Mouse (Mus musculus): ENCODE measurements around the gene 1700003F12Rik. TPM values are rescaled to one million over a fixed set of nuclear protein-coding genes. Genes with fewer than 3 reads are reported as not detected.
A peak's percentile ranks its signal among the peaks of the same experiment; 100 is the strongest.

The 1700003F12Rik gene
- total and polyA plus RNA-seq, 3 experiments: 0.52 to 0.85 (median 0.56) TPM

GRCm38 (mm10) chr2:154548688-154549087 is 1.8 kb downstream of the 1700003F12Rik start:
- DNase-seq (ENCODE audit: extremely low read depth): peak; percentile 72
- H3K79me2 ChIP-seq (replicated peaks; ENCODE audit: control insufficient read depth, extremely low read depth, insufficient read depth, poor library complexity, severe bottlenecking): no peaks in the 10 kb centered on the region
- H3K4me1 ChIP-seq (ENCODE audit: control insufficient read depth in 1 of 2, insufficient read depth in 2 of 2): peaks cover 9 to 27% of the 10 kb centered on the region in 2 experiments
- H3K27ac ChIP-seq (ENCODE audit: insufficient read depth, low read depth): no peak overlapping the region
- H3K27me3 ChIP-seq (replicated peaks): no peaks in the 10 kb centered on the region
- no peaks in the 10 kb centered on the region for H3K9me3 ChIP-seq (replicated peaks; ENCODE audit: low read length)
- no peak overlapping the region for H3K4me3 ChIP-seq (replicated peaks in 1 of 3; ENCODE audit: low read depth in 2 of 3, low read length in 2 of 3, poor library complexity in 1 of 3)
- dilution Hi-C loops (cut with MboI; ENCODE audit: extremely low pct_ligation_motif_present, extremely low pct_unique_long_range_greater_than_20kb, low sequenced_read_pairs) (no loop called here), in situ Hi-C loops (cut with MboI; ENCODE audit: low pct_ligation_motif_present, low pct_unique_long_range_greater_than_20kb, low sequenced_read_pairs) (loop anchor here (5.0 kb wide), 1 partner anchor 136 kb away; no protein-coding TSS in a partner anchor)
- no peak overlapping the region for H3K9ac ChIP-seq (ENCODE audit: insufficient read depth, low read depth)
- no peak overlapping the region for H3K4me2 ChIP-seq (ENCODE audit: insufficient read depth, low read depth, poor library complexity, severe bottlenecking)
- peaks cover 15 to 76% of the 10 kb centered on the region in 2 experiments for H3K36me3 ChIP-seq (replicated peaks in 1 of 2; ENCODE audit: control insufficient read depth in 1 of 2, insufficient read depth in 1 of 2, low read length in 1 of 2)
- TF ChIP-seq MAZ (IDR thresholded peaks at IDR 0.05; ENCODE audit: low read depth, low read length) (no peak), ZKSCAN1 (IDR thresholded peaks at IDR 0.05; ENCODE audit: borderline replicate concordance, low read depth, low read length) (no peak), SIN3A (IDR thresholded peaks at IDR 0.05; ENCODE audit: low read length) (no peak), CHD1 (IDR thresholded peaks at IDR 0.05; ENCODE audit: low read depth, low read length) (no peak), TBP (conservative IDR thresholded peaks at IDR 0.05; ENCODE audit: low read depth, low read length) (no peak), NRF1 (IDR thresholded peaks at IDR 0.05; ENCODE audit: low read depth, low read length) (no peak), E2F4 (IDR thresholded peaks at IDR 0.05; ENCODE audit: insufficient replicate concordance, low read depth, low read length) (no peak), RCOR1 (conservative IDR thresholded peaks at IDR 0.05; ENCODE audit: low read depth, low read length) (no peak), MAFK (IDR thresholded peaks at IDR 0.05; ENCODE audit: insufficient replicate concordance, low read length) (no peak), USF1 (IDR thresholded peaks at IDR 0.05; ENCODE audit: low read depth, low read length) (no peak)

- Histone ChIP-seq H3K27me3 (replicated peaks) (no peaks in the 10 kb centered on the region), H3K27ac (ENCODE audit: insufficient read depth, low read depth) (no peak overlapping the region), H3K4me1 (ENCODE audit: control insufficient read depth in 1 of 2, insufficient read depth in 2 of 2) (peaks cover 9 to 21% of the 10 kb centered on the region in 2 experiments), H3K4me2 (ENCODE audit: insufficient read depth, low read depth, poor library complexity, severe bottlenecking) (peak overlapping the region; percentile 57; the same call in 1 of the 2 replicates), H3K9ac (ENCODE audit: insufficient read depth, low read depth) (no peak overlapping the region), H3K4me3 (replicated peaks in 1 of 3; ENCODE audit: low read depth in 2 of 3, low read length in 2 of 3, poor library complexity in 1 of 3) (no peak overlapping the region), H3K9me3 (replicated peaks; ENCODE audit: low read length) (no peaks in the 10 kb centered on the region), H3K79me2 (replicated peaks; ENCODE audit: control insufficient read depth, extremely low read depth, insufficient read depth, poor library complexity, severe bottlenecking) (no peaks in the 10 kb centered on the region), H3K36me3 (replicated peaks in 1 of 2; ENCODE audit: control insufficient read depth in 1 of 2, insufficient read depth in 1 of 2, low read length in 1 of 2) (peaks cover 15 to 75% of the 10 kb centered on the region in 2 experiments)
- no peak for DNase-seq (ENCODE audit: extremely low read depth)
- in situ Hi-C loops (cut with MboI; ENCODE audit: low pct_ligation_motif_present, low pct_unique_long_range_greater_than_20kb, low sequenced_read_pairs): loop anchor here (5.0 kb wide), 1 partner anchor 137 kb away; no protein-coding TSS in a partner anchor
- dilution Hi-C loops (cut with MboI; ENCODE audit: extremely low pct_ligation_motif_present, extremely low pct_unique_long_range_greater_than_20kb, low sequenced_read_pairs): no loop called here
- TF ChIP-seq USF1 (IDR thresholded peaks at IDR 0.05; ENCODE audit: low read depth, low read length) (no peak), ZC3H11A (IDR thresholded peaks at IDR 0.05; ENCODE audit: low read depth, low read length) (no peak), BHLHE40 (IDR thresholded peaks at IDR 0.05; ENCODE audit: low read depth, low read length) (peak; percentile 63), ELF1 (IDR thresholded peaks at IDR 0.05; ENCODE audit: low read depth, low read length) (no peak), USF2 (conservative IDR thresholded peaks at IDR 0.05; ENCODE audit: low read depth, low read length) (no peak), NRF1 (IDR thresholded peaks at IDR 0.05; ENCODE audit: low read depth, low read length) (peak; percentile 45), MEF2A (IDR thresholded peaks at IDR 0.05; ENCODE audit: borderline replicate concordance, low read depth, low read length) (no peak), TCF12 (IDR thresholded peaks at IDR 0.05; ENCODE audit: low read depth, low read length) (no peak), SMC3 (IDR thresholded peaks at IDR 0.05; ENCODE audit: low read depth, low read length) (no peak), MAX (IDR thresholded peaks at IDR 0.05; ENCODE audit: low read length) (peak; percentile 53; the same call in 1 of the 2 replicates), UBTF (IDR thresholded peaks at IDR 0.05; ENCODE audit: low read depth, low read length) (no peak), JUN (IDR thresholded peaks at IDR 0.05; ENCODE audit: insufficient read depth, low read depth, low read length) (no peak), GABPA (IDR thresholded peaks at IDR 0.05; ENCODE audit: insufficient replicate concordance, low read depth, low read length) (no peak), IRF4 (IDR thresholded peaks at IDR 0.05; ENCODE audit: low read depth, low read length) (no peak), SIN3A (IDR thresholded peaks at IDR 0.05; ENCODE audit: low read length) (no peak), EP300 (IDR thresholded peaks at IDR 0.05; ENCODE audit: low read length) (no peak), RAD21 (IDR thresholded peaks at IDR 0.05; ENCODE audit: low read depth, low read length) (no peak), CHD2 (IDR thresholded peaks at IDR 0.05; ENCODE audit: low read length) (no peak), HCFC1 (IDR thresholded peaks at IDR 0.05; ENCODE audit: low read depth, low read length) (no peak), ETS1 (conservative IDR thresholded peaks at IDR 0.05; ENCODE audit: low read depth, low read length) (no peak)
These were observed 2.4 kb downstream of the 1700003F12Rik start for GRCm38 (mm10) chr2:154549127-154549885.

Measured in CH12.LX (cell line).